Mouse (Mus musculus): ENCODE measurements around the gene Camkv. TPM values are rescaled to one million over a fixed set of nuclear protein-coding genes. Genes with fewer than 3 reads are reported as not detected.

The Camkv gene
- polyA plus RNA-seq, 1 experiment from 2014 or later: 63.4 TPM

DNA sequence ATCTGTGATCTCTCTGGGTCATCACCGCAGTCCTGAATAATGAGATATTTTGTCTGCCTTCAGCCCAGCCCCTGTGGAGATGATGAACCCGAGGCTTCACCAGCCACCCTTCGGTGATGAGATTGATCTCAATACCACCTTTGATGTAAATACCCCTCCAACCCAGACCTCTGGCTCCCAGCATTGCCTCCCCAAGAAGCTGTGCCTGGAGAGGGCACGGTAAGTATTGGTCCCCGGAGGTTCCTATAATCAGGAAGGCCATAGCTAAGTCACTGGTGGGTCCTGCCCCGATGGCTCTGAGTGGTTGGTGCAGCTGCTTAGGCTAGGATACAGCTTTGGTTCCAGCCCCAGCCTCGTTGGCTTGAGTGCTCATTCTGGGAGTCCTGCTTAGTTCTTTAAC is 33.1 kb downstream of the Camkv start:
- Histone ChIP-seq H3K27me3 (replicated peaks; ENCODE audit: control insufficient read depth, insufficient read depth, low read length) (no peaks in the 10 kb centered on the region), H3K9me3 (ENCODE audit: control insufficient read depth, low read length) (no peaks in the 10 kb centered on the region), H3K4me1 (ENCODE audit: control insufficient read depth, insufficient read depth, low read depth, low read length) (no peaks in the 10 kb centered on the region), H3K27ac (ENCODE audit: low read depth, low read length) (no peak overlapping the region), H3K9ac (ENCODE audit: low read depth, low read length) (no peak overlapping the region), H3K4me3 (ENCODE audit: low read length) (no peak overlapping the region), H3K36me3 (ENCODE audit: control insufficient read depth, insufficient read depth, low read length) (0 out of 2 replicates have a peak, but pooled peaks cover 3% of the 10 kb centered on the region), H3K4me2 (ENCODE audit: low read length) (no peak overlapping the region)
- WGBS: 92% methylated on average over 7 of the region's 7 CpGs
- no peak for ATAC-seq

DNA sequence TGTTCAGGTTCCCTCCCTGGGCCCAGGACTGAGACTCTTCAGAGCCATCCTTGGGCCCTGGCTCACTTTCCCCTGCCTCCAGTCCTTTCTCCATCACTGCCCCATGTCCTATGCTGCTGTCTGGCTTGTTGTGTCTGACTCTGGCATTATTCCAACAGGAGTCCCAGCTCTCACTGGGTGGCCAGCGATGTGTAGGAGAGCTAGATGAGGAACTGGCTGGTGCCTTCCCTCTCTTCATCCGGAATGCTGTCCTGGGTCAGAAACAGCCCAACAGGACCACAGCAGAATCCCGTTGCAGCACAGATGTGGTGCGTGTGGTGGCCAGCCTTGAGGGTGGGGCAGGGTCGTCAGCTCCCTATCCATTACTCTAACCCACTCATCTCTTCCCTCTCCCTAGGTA is 34.8 kb downstream of the Camkv start:
- WGBS: 84% methylated on average over 5 of the region's 5 CpGs
- no peak overlapping the region for H3K4me3 ChIP-seq (ENCODE audit: low read length)

GRCm38 (mm10) chr9:107971690-107972541 is 36.4 kb downstream of the Camkv start:
- H3K27me3 ChIP-seq (replicated peaks; ENCODE audit: control insufficient read depth, insufficient read depth, low read length): no peaks in the 10 kb centered on the region
- no peak overlapping the region for H3K27ac ChIP-seq (ENCODE audit: low read depth, low read length)
- WGBS: 87% methylated on average over 8 of the region's 8 CpGs
- no peak overlapping the region for H3K4me2 ChIP-seq (ENCODE audit: low read length)
- ATAC-seq: no peak
- H3K4me1 ChIP-seq (ENCODE audit: control insufficient read depth, insufficient read depth, low read depth, low read length): no peaks in the 10 kb centered on the region
- no peaks in the 10 kb centered on the region for H3K9me3 ChIP-seq (ENCODE audit: control insufficient read depth, low read length)
- no peak overlapping the region for H3K4me3 ChIP-seq (ENCODE audit: low read length)
- 0 out of 2 replicates have a peak, but pooled peaks cover 3% of the 10 kb centered on the region for H3K36me3 ChIP-seq (ENCODE audit: control insufficient read depth, insufficient read depth, low read length)
- no peak overlapping the region for H3K9ac ChIP-seq (ENCODE audit: low read depth, low read length)

More for the DNA sequence above, 34.8 kb downstream of the Camkv start:
- Histone ChIP-seq H3K4me1 (ENCODE audit: control insufficient read depth, insufficient read depth, low read depth, low read length) (no peaks in the 10 kb centered on the region), H3K27ac (ENCODE audit: low read depth, low read length) (no peak overlapping the region), H3K9ac (ENCODE audit: low read depth, low read length) (no peak overlapping the region), H3K4me2 (ENCODE audit: low read length) (no peak overlapping the region), H3K36me3 (ENCODE audit: control insufficient read depth, insufficient read depth, low read length) (0 out of 2 replicates have a peak, but pooled peaks cover 3% of the 10 kb centered on the region), H3K9me3 (ENCODE audit: control insufficient read depth, low read length) (no peaks in the 10 kb centered on the region), H3K27me3 (replicated peaks; ENCODE audit: control insufficient read depth, insufficient read depth, low read length) (no peaks in the 10 kb centered on the region)
- no peak for ATAC-seq

DNA sequence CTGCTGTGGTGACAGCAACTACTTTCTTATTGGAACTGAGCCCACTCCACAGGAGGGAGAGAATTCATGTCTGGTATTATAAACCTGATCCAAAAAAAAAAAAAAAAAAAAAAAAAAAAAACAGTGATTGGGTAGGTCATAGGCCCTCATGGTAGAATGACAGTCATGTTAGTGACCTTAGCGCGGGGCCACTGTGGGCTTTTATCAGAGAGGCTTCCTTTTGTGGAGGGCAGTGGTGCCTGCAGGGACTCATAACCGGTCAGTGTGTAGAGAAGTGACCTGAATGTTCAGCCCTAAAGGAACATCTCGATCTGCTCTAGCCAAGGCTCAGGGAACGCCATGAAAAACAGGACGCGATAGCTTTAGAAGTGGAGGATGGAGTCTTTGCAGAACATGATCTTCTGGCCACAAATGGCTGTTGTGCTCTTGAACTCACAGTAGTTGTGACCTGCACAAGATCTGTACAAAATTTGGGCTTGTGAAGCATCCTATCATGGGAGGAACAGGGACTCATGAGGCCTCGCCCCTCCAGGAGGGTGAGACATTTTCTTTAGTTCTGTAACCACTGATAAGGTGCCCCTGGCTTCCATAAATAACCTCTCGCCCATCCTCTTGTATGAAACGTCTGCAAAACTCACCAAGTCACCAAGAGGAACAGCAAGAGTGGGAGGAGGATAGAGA is 39.2 kb downstream of the Camkv start:
- WGBS: 84% methylated on average over 10 of the region's 10 CpGs
- no peak overlapping the region for H3K27ac ChIP-seq (ENCODE audit: low read depth, low read length)

GRCm38 (mm10) chr9:107975399-107976386 is 40.2 kb downstream of the Camkv start, which contains the start of gene Uba7:
Gene Uba7, plus strand, starts transcription at chr9:107975505.
- Histone ChIP-seq H3K27me3 (replicated peaks; ENCODE audit: control insufficient read depth, insufficient read depth, low read length) (no peaks in the 10 kb centered on the region), H3K27ac (ENCODE audit: low read depth, low read length) (no peak within 1 kb of the TSS), H3K9ac (ENCODE audit: low read depth, low read length) (no peak within 1 kb of the TSS), H3K4me1 (ENCODE audit: control insufficient read depth, insufficient read depth, low read depth, low read length) (no peaks in the 10 kb centered on the region), H3K9me3 (ENCODE audit: control insufficient read depth, low read length) (no peaks in the 10 kb centered on the region), H3K4me2 (ENCODE audit: low read length) (no peak within 1 kb of the TSS), H3K4me3 (ENCODE audit: low read length) (no peak within 1 kb of the TSS), H3K36me3 (ENCODE audit: control insufficient read depth, insufficient read depth, low read length) (0 out of 2 replicates have a peak, but pooled peaks cover 3% of the 10 kb centered on the region)
- 73% methylated on average over 12 of the region's 12 CpGs for whole genome bisulfite sequencing
- ATAC-seq: no peak

More for the DNA sequence above, 39.2 kb downstream of the Camkv start:
- no peak overlapping the region for H3K4me3 ChIP-seq (ENCODE audit: low read length)
- H3K27me3 ChIP-seq (replicated peaks; ENCODE audit: control insufficient read depth, insufficient read depth, low read length): no peaks in the 10 kb centered on the region
- no peak overlapping the region for H3K4me2 ChIP-seq (ENCODE audit: low read length)
- no peaks in the 10 kb centered on the region for H3K4me1 ChIP-seq (ENCODE audit: control insufficient read depth, insufficient read depth, low read depth, low read length)
- no peak overlapping the region for H3K9ac ChIP-seq (ENCODE audit: low read depth, low read length)
- H3K36me3 ChIP-seq (ENCODE audit: control insufficient read depth, insufficient read depth, low read length): 0 out of 2 replicates have a peak, but pooled peaks cover 3% of the 10 kb centered on the region
- ATAC-seq: no peak
- H3K9me3 ChIP-seq (ENCODE audit: control insufficient read depth, low read length): no peaks in the 10 kb centered on the region

- 92% methylated on average over 12 of the region's 12 CpGs for WGBS
- Histone ChIP-seq H3K27ac (ENCODE audit: low read depth, low read length) (no peak overlapping the region), H3K27me3 (replicated peaks; ENCODE audit: control insufficient read depth, insufficient read depth, low read length) (no peaks in the 10 kb centered on the region), H3K36me3 (ENCODE audit: control insufficient read depth, insufficient read depth, low read length) (no peaks in the 10 kb centered on the region), H3K9me3 (ENCODE audit: control insufficient read depth, low read length) (no peaks in the 10 kb centered on the region), H3K4me3 (ENCODE audit: low read length) (no peak overlapping the region), H3K9ac (ENCODE audit: low read depth, low read length) (no peak overlapping the region), H3K4me1 (ENCODE audit: control insufficient read depth, insufficient read depth, low read depth, low read length) (no peaks in the 10 kb centered on the region), H3K4me2 (ENCODE audit: low read length) (no peak overlapping the region)
- ATAC-seq: no peak
Measured at GRCm38 (mm10) chr9:107978815-107979214, 43.3 kb downstream of the Camkv start.

DNA sequence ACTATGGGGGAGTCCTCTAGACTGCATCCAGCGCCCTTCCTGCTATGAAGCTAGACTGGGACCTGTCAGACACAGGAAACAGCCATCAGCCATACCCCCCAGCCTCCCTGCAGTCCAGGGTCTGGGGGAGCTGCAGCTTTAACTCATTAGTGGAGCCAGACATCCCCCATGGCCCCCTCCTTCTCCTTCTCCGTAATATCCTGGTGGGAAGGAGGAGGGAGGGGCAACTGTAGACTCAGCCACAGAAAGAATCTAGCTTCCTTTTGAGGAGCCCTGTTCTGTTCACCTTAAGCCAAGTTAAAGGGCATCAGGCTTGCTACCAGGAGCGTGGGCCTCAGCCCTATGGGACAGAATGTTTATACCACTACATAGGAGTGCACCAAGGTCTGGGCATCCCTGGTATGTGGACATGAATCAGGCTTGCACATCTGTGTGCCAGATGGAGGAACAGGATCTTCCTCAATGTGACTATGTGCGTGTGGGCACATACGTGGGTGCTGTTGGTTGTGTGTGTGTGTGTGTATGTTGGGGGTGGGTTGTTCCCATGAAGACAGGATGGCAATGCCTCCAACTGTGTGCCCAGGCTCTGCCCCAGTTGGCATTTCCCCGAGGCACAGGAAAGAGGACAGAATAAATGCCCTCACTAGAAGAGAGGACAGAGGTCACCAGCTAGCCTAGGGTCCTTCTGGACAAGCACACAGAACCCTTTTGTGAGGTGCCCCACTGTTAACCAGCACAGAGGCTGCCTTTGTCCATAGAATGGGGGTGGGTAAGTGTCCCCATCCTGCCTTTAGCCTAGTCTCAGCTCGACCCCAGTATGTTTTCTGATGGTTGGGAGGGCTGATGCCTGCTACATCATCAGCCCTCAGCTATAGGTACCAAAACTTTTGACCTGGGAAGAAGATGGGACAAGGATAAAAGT is 46.5 kb downstream of the Camkv start:
- H3K4me3 ChIP-seq (ENCODE audit: low read length): no peak overlapping the region
- peak overlapping the region; percentile 7; the same call in 1 of the 2 replicates for H3K4me2 ChIP-seq (ENCODE audit: low read length)
- H3K27me3 ChIP-seq (replicated peaks; ENCODE audit: control insufficient read depth, insufficient read depth, low read length): 0 out of 2 replicates have a peak, but pooled peaks cover 3% of the 10 kb centered on the region
- H3K36me3 ChIP-seq (ENCODE audit: control insufficient read depth, insufficient read depth, low read length): no peaks in the 10 kb centered on the region
- H3K4me1 ChIP-seq (ENCODE audit: control insufficient read depth, insufficient read depth, low read depth, low read length): peaks cover 10% of the 10 kb centered on the region
- WGBS: 63% methylated on average over 6 of the region's 7 CpGs
- ATAC-seq: no peak
- H3K9ac ChIP-seq (ENCODE audit: low read depth, low read length): peak overlapping the region; percentile 11; the same call in 1 of the 2 replicates
- peak overlapping the region; percentile 70 for H3K27ac ChIP-seq (ENCODE audit: low read depth, low read length)
- H3K9me3 ChIP-seq (ENCODE audit: control insufficient read depth, low read length): no peaks in the 10 kb centered on the region
